Mouse (Mus musculus) ES-Bruce4 (cell line): ENCODE measurements around the gene Snrnp200.

Experiments
- CTCF ChIP-seq: IDR thresholded peaks from one replicate; pipeline ENCODE4 v1.8.1; 2011; ENCODE audit warnings: low read depth, low read length
- EP300 ChIP-seq: IDR thresholded peaks from 2 replicates; pipeline ENCODE4 v1.6.1; 2011; ENCODE audit warnings: low read depth, low read length; ENCODE audit not compliant: insufficient read depth
- POLR2A ChIP-seq: IDR thresholded peaks from one replicate; pipeline ENCODE4 v1.8.1; 2011; ENCODE audit warnings: low read length; ENCODE audit not compliant: insufficient read depth

DNA sequence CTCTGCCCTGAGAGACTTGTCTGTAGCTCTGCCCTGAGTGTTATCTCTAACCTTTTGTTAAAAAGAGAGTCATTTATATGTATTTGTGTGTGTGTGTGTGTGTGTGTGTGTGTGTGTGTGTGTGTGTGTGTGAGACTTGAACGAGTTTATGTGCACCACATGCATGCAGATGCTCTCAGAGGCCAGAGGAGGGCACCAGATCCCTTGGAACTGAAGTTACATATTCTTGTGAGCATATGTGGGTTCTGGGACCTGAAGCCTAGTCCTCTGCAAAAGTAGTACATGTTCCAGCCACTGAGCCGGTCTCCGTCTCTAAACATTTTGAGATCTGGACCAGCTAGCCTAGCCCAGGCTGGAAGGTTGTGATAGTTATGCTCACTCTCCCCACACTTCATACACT is 17.1 kb downstream of the Snrnp200 start:
- TF ChIP-seq POLR2A (no peak), CTCF (no peak), EP300 (no peak)
